Mouse (Mus musculus): Measurements from ENCODE around the gene Sptb.

DNA sequence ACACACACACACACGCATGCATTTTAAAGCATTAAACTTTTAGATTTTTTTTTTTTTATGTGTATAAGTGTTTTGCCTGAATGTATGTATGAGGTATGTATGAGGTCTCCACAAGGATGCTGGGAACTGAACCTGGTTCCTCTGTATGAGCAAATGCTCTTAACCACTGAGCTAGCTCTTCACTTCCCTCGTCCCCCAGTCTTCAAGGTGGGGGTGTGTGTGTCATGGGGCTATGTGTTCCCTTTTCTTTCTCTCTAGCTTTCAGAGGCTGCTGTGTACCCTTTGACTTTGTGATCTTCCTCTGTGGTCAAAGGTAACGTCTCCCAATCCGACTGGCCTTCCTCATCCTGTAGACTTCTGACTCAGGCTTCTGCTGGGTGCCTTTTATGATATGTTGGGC lies 157.4 kb downstream of the Sptb start:
- no peak for TF ChIP-seq POLR2A (IDR thresholded peaks at IDR 0.05; ENCODE audit: borderline replicate concordance, low read depth, low read length)
- TF ChIP-seq CTCF (IDR thresholded peaks at IDR 0.05; ENCODE audit: low read depth, low read length), result no peak
